Mouse (Mus musculus): ENCODE results near the gene Fbl. TPM values are rescaled to one million over a fixed set of nuclear protein-coding genes. Genes with fewer than 3 reads are reported as not detected.

The Fbl gene
- polyA plus RNA-seq (2015; fragmentation: Illumina TruSeq; extraction: RNeasy Lipid Tissue Mini Kit (QIAGEN cat#74804); ENCODE audit: insufficient read depth, low replicate concordance) = 101 TPM

GRCm38 (mm10) chr7:28169489-28170422 is at the start of gene Fbl:
Gene Fbl (plus strand): TSS chr7:28169710.

GRCm38 (mm10) chr7:28129166-28129565 is 40.3 kb upstream of the Fbl start, which contains the start of gene 9530053A07Rik:
Gene 9530053A07Rik (plus strand): TSS chr7:28129466.

GRCm38 (mm10) chr7:28179228-28179627 is 9.7 kb downstream of the Fbl start, which contains the start of gene Dyrk1b:
Gene Dyrk1b (plus strand): TSS chr7:28179469.

Other genes starting within 250 kb of the Fbl start
- gene Zfp974, start 240.2 kb upstream of the Fbl start, polyA plus RNA-seq (2015; fragmentation: Illumina TruSeq; extraction: RNeasy Lipid Tissue Mini Kit (QIAGEN cat#74804); ENCODE audit: insufficient read depth, low replicate concordance) = 17.1 TPM
- 19.0 TPM for gene Zfp780b, start 190.5 kb upstream of the Fbl start, polyA plus RNA-seq (2015; fragmentation: Illumina TruSeq; extraction: RNeasy Lipid Tissue Mini Kit (QIAGEN cat#74804); ENCODE audit: insufficient read depth, low replicate concordance)
- 10.2 TPM for gene Zfp850, start 155.6 kb upstream of the Fbl start, polyA plus RNA-seq (2015; fragmentation: Illumina TruSeq; extraction: RNeasy Lipid Tissue Mini Kit (QIAGEN cat#74804); ENCODE audit: insufficient read depth, low replicate concordance)
- 104 TPM for gene Psmc4, start 119.6 kb upstream of the Fbl start, polyA plus RNA-seq (2015; fragmentation: Illumina TruSeq; extraction: RNeasy Lipid Tissue Mini Kit (QIAGEN cat#74804); ENCODE audit: insufficient read depth, low replicate concordance)
- gene Fcgbp, start 98.5 kb upstream of the Fbl start, polyA plus RNA-seq (2015; fragmentation: Illumina TruSeq; extraction: RNeasy Lipid Tissue Mini Kit (QIAGEN cat#74804); ENCODE audit: insufficient read depth, low replicate concordance) = 0.21 TPM
- gene 9530053A07Rik, start 40.2 kb upstream of the Fbl start, polyA plus RNA-seq (2015; fragmentation: Illumina TruSeq; extraction: RNeasy Lipid Tissue Mini Kit (QIAGEN cat#74804); ENCODE audit: insufficient read depth, low replicate concordance) = not detected
- gene Dyrk1b, start 9.8 kb downstream of the Fbl start, polyA plus RNA-seq (2015; fragmentation: Illumina TruSeq; extraction: RNeasy Lipid Tissue Mini Kit (QIAGEN cat#74804); ENCODE audit: insufficient read depth, low replicate concordance) = 2.8 TPM
- gene Eid2, start 98.2 kb downstream of the Fbl start, polyA plus RNA-seq (2015; fragmentation: Illumina TruSeq; extraction: RNeasy Lipid Tissue Mini Kit (QIAGEN cat#74804); ENCODE audit: insufficient read depth, low replicate concordance) = 4.0 TPM
- gene Eid2b, start 108.0 kb downstream of the Fbl start, polyA plus RNA-seq (2015; fragmentation: Illumina TruSeq; extraction: RNeasy Lipid Tissue Mini Kit (QIAGEN cat#74804); ENCODE audit: insufficient read depth, low replicate concordance) = 6.2 TPM
- not detected for gene Selenov, start 121.5 kb downstream of the Fbl start, polyA plus RNA-seq (2015; fragmentation: Illumina TruSeq; extraction: RNeasy Lipid Tissue Mini Kit (QIAGEN cat#74804); ENCODE audit: insufficient read depth, low replicate concordance)
- gene Dll3, start 132.5 kb downstream of the Fbl start, polyA plus RNA-seq (2015; fragmentation: Illumina TruSeq; extraction: RNeasy Lipid Tissue Mini Kit (QIAGEN cat#74804); ENCODE audit: insufficient read depth, low replicate concordance) = not detected
- 17.4 TPM for gene Timm50, start 142.4 kb downstream of the Fbl start, polyA plus RNA-seq (2015; fragmentation: Illumina TruSeq; extraction: RNeasy Lipid Tissue Mini Kit (QIAGEN cat#74804); ENCODE audit: insufficient read depth, low replicate concordance)
- 76.8 TPM for gene Supt5, start 169.0 kb downstream of the Fbl start, polyA plus RNA-seq (2015; fragmentation: Illumina TruSeq; extraction: RNeasy Lipid Tissue Mini Kit (QIAGEN cat#74804); ENCODE audit: insufficient read depth, low replicate concordance)
- 2,610 TPM for gene Rps16, start 180.9 kb downstream of the Fbl start, polyA plus RNA-seq (2015; fragmentation: Illumina TruSeq; extraction: RNeasy Lipid Tissue Mini Kit (QIAGEN cat#74804); ENCODE audit: insufficient read depth, low replicate concordance)
- gene Plekhg2, start 202.9 kb downstream of the Fbl start, polyA plus RNA-seq (2015; fragmentation: Illumina TruSeq; extraction: RNeasy Lipid Tissue Mini Kit (QIAGEN cat#74804); ENCODE audit: insufficient read depth, low replicate concordance) = 62.1 TPM
- gene Zfp36, start 210.5 kb downstream of the Fbl start, polyA plus RNA-seq (2015; fragmentation: Illumina TruSeq; extraction: RNeasy Lipid Tissue Mini Kit (QIAGEN cat#74804); ENCODE audit: insufficient read depth, low replicate concordance) = 93.6 TPM
- 6.7 TPM for gene Med29, start 223.0 kb downstream of the Fbl start, polyA plus RNA-seq (2015; fragmentation: Illumina TruSeq; extraction: RNeasy Lipid Tissue Mini Kit (QIAGEN cat#74804); ENCODE audit: insufficient read depth, low replicate concordance)
- 170 TPM for gene Paf1, start 223.2 kb downstream of the Fbl start, polyA plus RNA-seq (2015; fragmentation: Illumina TruSeq; extraction: RNeasy Lipid Tissue Mini Kit (QIAGEN cat#74804); ENCODE audit: insufficient read depth, low replicate concordance)